Mouse (Mus musculus): ENCODE results near the gene Gm45844. TPM values are rescaled to one million over a fixed set of nuclear protein-coding genes. Genes with fewer than 3 reads are reported as not detected.
A peak's percentile ranks its signal among the peaks of the same experiment; 100 is the strongest.

Gene Gm45844
- polyA plus RNA-seq, 1 experiment from 2014 or later, result 0.36 TPM

- WGBS (ENCODE audit: insufficient replicate concordance), result 9% methylated on average over 18 of the region's 18 CpGs
- H3K27ac ChIP-seq (ENCODE audit: low read depth), result no peak overlapping the region
- peak overlapping the region; percentile 69 for H3K4me2 ChIP-seq (ENCODE audit: low read depth, low read length)
- H3K4me1 ChIP-seq (ENCODE audit: insufficient read depth), result no peaks in the 10 kb centered on the region; the same call in 1 of the 2 replicates
- ATAC-seq, result peak; percentile 97
- H3K27me3 ChIP-seq (ENCODE audit: insufficient read depth, low read length), result no peaks in the 10 kb centered on the region
- no peaks in the 10 kb centered on the region for H3K36me3 ChIP-seq (replicated peaks; ENCODE audit: insufficient read depth, low read length)
- peak; percentile 76 for DNase-seq
- H3K9me3 ChIP-seq (ENCODE audit: low read length), result no peaks in the 10 kb centered on the region
- peak overlapping the region; percentile 54 for H3K4me3 ChIP-seq (ENCODE audit: low read depth, low read length)
- H3K9ac ChIP-seq (replicated peaks), result no peak overlapping the region
- peak; percentile 81 for TF ChIP-seq CTCF (IDR thresholded peaks at IDR 0.05; ENCODE audit: low read depth)
- no peak for TF ChIP-seq EP300 (IDR thresholded peaks at IDR 0.05; ENCODE audit: low read depth)
Observed at GRCm38 (mm10) chr7:7188191-7188942, 89.7 kb downstream of the Gm45844 start.

GRCm38 (mm10) chr7:7187417-7188190 is 90.5 kb downstream of the Gm45844 start:
- DNase-seq, result no peak

GRCm38 (mm10) chr7:7185897-7186296 is 92.2 kb downstream of the Gm45844 start:
- H3K27me3 ChIP-seq (ENCODE audit: insufficient read depth, low read length), result no peaks in the 10 kb centered on the region
- H3K4me1 ChIP-seq (ENCODE audit: insufficient read depth), result no peaks in the 10 kb centered on the region; the same call in 1 of the 2 replicates
- H3K9ac ChIP-seq (replicated peaks), result no peak overlapping the region
- H3K36me3 ChIP-seq (replicated peaks; ENCODE audit: insufficient read depth, low read length), result peaks cover 5% of the 10 kb centered on the region; the same call in 1 of the 2 replicates
- no peak for TF ChIP-seq EP300 (IDR thresholded peaks at IDR 0.05; ENCODE audit: low read depth)
- TF ChIP-seq CTCF (IDR thresholded peaks at IDR 0.05; ENCODE audit: low read depth), result no peak
- DNase-seq, result no peak
- WGBS (ENCODE audit: insufficient replicate concordance), result 77% methylated on average over 1 of the region's 1 CpGs
- H3K27ac ChIP-seq (ENCODE audit: low read depth), result no peak overlapping the region
- no peak overlapping the region for H3K4me3 ChIP-seq (ENCODE audit: low read depth, low read length)
- no peak overlapping the region for H3K4me2 ChIP-seq (ENCODE audit: low read depth, low read length)
- no peak for ATAC-seq
- no peaks in the 10 kb centered on the region for H3K9me3 ChIP-seq (ENCODE audit: low read length)

More at GRCm38 (mm10) chr7:7187417-7188190, 90.5 kb downstream of the Gm45844 start:
- Histone ChIP-seq H3K27ac (ENCODE audit: low read depth) (no peak overlapping the region), H3K9ac (replicated peaks) (no peak overlapping the region), H3K36me3 (replicated peaks; ENCODE audit: insufficient read depth, low read length) (no peaks in the 10 kb centered on the region), H3K4me1 (ENCODE audit: insufficient read depth) (no peaks in the 10 kb centered on the region; the same call in 1 of the 2 replicates), H3K27me3 (ENCODE audit: insufficient read depth, low read length) (no peaks in the 10 kb centered on the region), H3K4me3 (ENCODE audit: low read depth, low read length) (peak overlapping the region; percentile 54), H3K4me2 (ENCODE audit: low read depth, low read length) (peak overlapping the region; percentile 69), H3K9me3 (ENCODE audit: low read length) (no peaks in the 10 kb centered on the region)
- TF ChIP-seq EP300 (IDR thresholded peaks at IDR 0.05; ENCODE audit: low read depth) (no peak), CTCF (IDR thresholded peaks at IDR 0.05; ENCODE audit: low read depth) (0 out of 2 replicates have a peak, but pooled peaks have one; percentile 12)
- peak; percentile 24 for ATAC-seq
- 18% methylated on average over 13 of the region's 13 CpGs for whole genome bisulfite sequencing (ENCODE audit: insufficient replicate concordance)

- no peaks in the 10 kb centered on the region for H3K27me3 ChIP-seq (ENCODE audit: insufficient read depth, low read length)
- peak within 1 kb of the TSS; percentile 63 for H3K9ac ChIP-seq (replicated peaks)
- peak within 1 kb of the TSS; percentile 89 for H3K4me2 ChIP-seq (ENCODE audit: low read depth, low read length)
- H3K27ac ChIP-seq (ENCODE audit: low read depth), result 0 out of 2 replicates have a peak within 1 kb of the TSS, but pooled peaks have one; percentile 1
- peaks cover 8% of the 10 kb centered on the region; the same call in 1 of the 2 replicates for H3K4me1 ChIP-seq (ENCODE audit: insufficient read depth)
- peak; percentile 94 for ATAC-seq
- peak; percentile 37 for DNase-seq
- no peaks in the 10 kb centered on the region for H3K9me3 ChIP-seq (ENCODE audit: low read length)
- H3K36me3 ChIP-seq (replicated peaks; ENCODE audit: insufficient read depth, low read length), result no peaks in the 10 kb centered on the region; the same call in 1 of the 2 replicates
- no peak for TF ChIP-seq CTCF (IDR thresholded peaks at IDR 0.05; ENCODE audit: low read depth)
- TF ChIP-seq EP300 (IDR thresholded peaks at IDR 0.05; ENCODE audit: low read depth), result no peak
- WGBS (ENCODE audit: insufficient replicate concordance), result under 1% methylated on average over 26 of the region's 26 CpGs
- H3K4me3 ChIP-seq (ENCODE audit: low read depth, low read length), result peak within 1 kb of the TSS; percentile 63
Observed at GRCm38 (mm10) chr7:7171227-7172147, 106.6 kb downstream of the Gm45844 start, which contains the start of gene Zfp418. Gene Zfp418 (plus strand): TSS chr7:7171330.

Small RNA genes lying within 50 kb of the gene (microRNA-seq; reads per million reads assigned to microRNA genes)
- not detected for gene Mir5620

Other genes with a start within 250 kb of the Gm45844 start
- 3.1 and 3.5 TPM in 2 replicates for gene Zfp954, start 156.8 kb downstream of the Gm45844 start, polyA plus RNA-seq (2015; fragmentation: Nextera tagmentation; extraction: Ambion mirVana)
- 0.20 and 0.27 TPM in 2 replicates for gene Zfp773, start 141.5 kb downstream of the Gm45844 start, polyA plus RNA-seq (2015; fragmentation: Nextera tagmentation; extraction: Ambion mirVana)
- 0.27 and 0.29 TPM in 2 replicates for gene Zfp418, start 107.0 kb downstream of the Gm45844 start, polyA plus RNA-seq (2015; fragmentation: Nextera tagmentation; extraction: Ambion mirVana)
- 0.94 and 1.0 TPM in 2 replicates for gene Zfp772, start 68.3 kb downstream of the Gm45844 start, polyA plus RNA-seq (2015; fragmentation: Nextera tagmentation; extraction: Ambion mirVana)
- 0.12 TPM in 1 of 2 replicates, not detected in the other for gene Vmn2r29, start 31.0 kb downstream of the Gm45844 start, polyA plus RNA-seq (2015; fragmentation: Nextera tagmentation; extraction: Ambion mirVana)
- gene Clcn4, start 22.6 kb upstream of the Gm45844 start, polyA plus RNA-seq (2015; fragmentation: Nextera tagmentation; extraction: Ambion mirVana), result 13.3 and 16.3 TPM in 2 replicates
- not detected in 2 replicates for gene Vmn2r30, start 59.3 kb upstream of the Gm45844 start, polyA plus RNA-seq (2015; fragmentation: Nextera tagmentation; extraction: Ambion mirVana)
- not detected in 2 replicates for gene Gm45783, start 96.3 kb upstream of the Gm45844 start, polyA plus RNA-seq (2015; fragmentation: Nextera tagmentation; extraction: Ambion mirVana)
- gene Vmn2r31, start 121.4 kb upstream of the Gm45844 start, polyA plus RNA-seq (2015; fragmentation: Nextera tagmentation; extraction: Ambion mirVana), result not detected in 2 replicates
- gene Vmn2r32, start 201.7 kb upstream of the Gm45844 start, polyA plus RNA-seq (2015; fragmentation: Nextera tagmentation; extraction: Ambion mirVana), result not detected in 2 replicates

Data from liver, postnatal 0 days (tissue).